In the genomic region with DNA sequence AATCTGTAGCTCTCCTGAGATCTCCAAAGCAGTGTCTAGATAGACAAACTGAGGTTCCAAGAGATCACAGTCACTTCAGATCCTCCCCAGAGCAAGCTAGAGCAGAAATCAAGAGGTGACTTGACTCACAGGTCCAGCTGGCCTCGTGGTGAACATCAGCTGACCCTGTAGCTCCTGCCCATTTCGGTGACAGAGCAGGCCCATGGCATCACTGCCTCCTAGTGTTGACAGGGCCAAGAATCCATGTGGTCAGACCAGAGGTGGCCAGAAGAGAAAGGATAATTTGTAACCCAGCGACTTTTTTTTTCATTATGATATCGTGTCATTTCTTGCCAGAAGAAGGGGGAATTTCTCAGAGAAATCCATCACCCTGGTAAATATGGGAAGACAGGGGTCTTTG, we compare ENCODE assay signal across 13 mouse cellular contexts. TPM values are rescaled to one million over a fixed set of nuclear protein-coding genes. Genes with fewer than 3 reads are reported as not detected.
DNase-seq lines count a peak whose midpoint lies in the region; ATAC-seq and TF ChIP-seq lines count a peak whose summit lies in the region.
"Had no signal": no experiment of that assay in that cellular context is flagged by ENCODE, and none has a peak within 500 bp of the region (broad histone marks: within the 10 kb centered on the region; RNA-seq: fewer than 3 reads in every experiment).

No protein-coding gene starts in this region.

- H3K9me3 ChIP-seq in hindbrain, postnatal 0 days (ENCODE audit: low read length), result no peaks in the 10 kb centered on the region
- no peaks in the 10 kb centered on the region for H3K9me3 ChIP-seq in hindbrain, embryonic 10.5 days
- no peaks in the 10 kb centered on the region for H3K9me3 ChIP-seq in liver, embryonic 14.5 days (ENCODE audit: control insufficient read depth, low read length)
- no peaks in the 10 kb centered on the region for H3K9me3 ChIP-seq in forebrain, embryonic 16.5 days (ENCODE audit: control insufficient read depth, low read length)
- H3K9me3 ChIP-seq: hindbrain, embryonic 12.5 days had no signal

- DNase-seq in hindbrain, postnatal 0 days (ENCODE audit: low spot score), result no peak
- no peak for DNase-seq in hindbrain, embryonic 10.5 days (ENCODE audit: low spot score)
- peak; percentile 23 for DNase-seq in urinary bladder, postnatal 14 days (ENCODE audit: low spot score)
- no peak for DNase-seq in urinary bladder, adult 2 months (ENCODE audit: low spot score)
- no peak for DNase-seq in liver, embryonic 14.5 days (ENCODE audit: low read depth in 3 of 3, low spot score in 3 of 3)
- DNase-seq in ovary, postnatal 10 days (ENCODE audit: low spot score), result no peak
- DNase-seq: cerebellum, postnatal 10 days; kidney, postnatal 14 days; lung, postnatal 10 days had no signal

- H3K4me3 ChIP-seq in hindbrain, postnatal 0 days (ENCODE audit: low read length), result no peak overlapping the region
- no peak overlapping the region for H3K4me3 ChIP-seq in hindbrain, embryonic 10.5 days
- H3K4me3 ChIP-seq in liver, embryonic 14.5 days (ENCODE audit: insufficient read depth in 1 of 2, low read depth in 2 of 2, low read length in 2 of 2), result no peak overlapping the region
- no peak overlapping the region for H3K4me3 ChIP-seq in forebrain, embryonic 16.5 days (replicated peaks; ENCODE audit: low read length)
- H3K4me3 ChIP-seq: hindbrain, embryonic 12.5 days had no signal

- no peak overlapping the region for H3K4me2 ChIP-seq in hindbrain, postnatal 0 days (ENCODE audit: low read depth, low read length)
- H3K4me2 ChIP-seq in liver, embryonic 14.5 days (ENCODE audit: low read depth), result no peak overlapping the region
- H3K4me2 ChIP-seq in forebrain, embryonic 16.5 days (ENCODE audit: low read length), result no peak overlapping the region
- H3K4me2 ChIP-seq: hindbrain, embryonic 12.5 days had no signal

- no peak overlapping the region for H3K9ac ChIP-seq in hindbrain, postnatal 0 days (replicated peaks; ENCODE audit: low read length)
- H3K9ac ChIP-seq in liver, embryonic 14.5 days (replicated peaks), result no peak overlapping the region
- H3K9ac ChIP-seq in forebrain, embryonic 16.5 days (replicated peaks; ENCODE audit: low read depth, low read length), result no peak overlapping the region
- H3K9ac ChIP-seq: hindbrain, embryonic 12.5 days had no signal

- no peak for ATAC-seq in hindbrain, postnatal 0 days
- ATAC-seq in liver, embryonic 14.5 days (ENCODE audit: insufficient read depth), result no peak
- no peak for ATAC-seq in forebrain, embryonic 16.5 days
- ATAC-seq: Patski had no signal

- no peaks in the 10 kb centered on the region for H3K27me3 ChIP-seq in hindbrain, postnatal 0 days (ENCODE audit: insufficient read depth, low read length)
- H3K27me3 ChIP-seq in hindbrain, embryonic 10.5 days (ENCODE audit: insufficient read depth, poor library complexity, severe bottlenecking), result no peaks in the 10 kb centered on the region
- H3K27me3 ChIP-seq in liver, embryonic 14.5 days (ENCODE audit: control insufficient read depth, insufficient read depth, low read length), result no peaks in the 10 kb centered on the region
- no peaks in the 10 kb centered on the region for H3K27me3 ChIP-seq in forebrain, embryonic 16.5 days (replicated peaks; ENCODE audit: control insufficient read depth, insufficient read depth, low read length)
- H3K27me3 ChIP-seq: hindbrain, embryonic 12.5 days; Patski had no signal

- no peak for TF ChIP-seq EP300 in liver, embryonic 14.5 days (IDR thresholded peaks at IDR 0.05; ENCODE audit: low read depth)

- TF ChIP-seq CTCF in hindbrain, postnatal 0 days (IDR thresholded peaks at IDR 0.05; ENCODE audit: low read depth), result peak; percentile 30
- TF ChIP-seq CTCF in liver, embryonic 14.5 days (IDR thresholded peaks at IDR 0.05; ENCODE audit: low read depth), result peak; percentile 41

- H3K36me3 ChIP-seq in hindbrain, postnatal 0 days (ENCODE audit: insufficient read depth, low read length), result no peaks in the 10 kb centered on the region
- H3K36me3 ChIP-seq in hindbrain, embryonic 10.5 days, result no peaks in the 10 kb centered on the region
- H3K36me3 ChIP-seq in liver, embryonic 14.5 days (replicated peaks; ENCODE audit: control insufficient read depth, insufficient read depth, low read depth), result no peaks in the 10 kb centered on the region
- H3K36me3 ChIP-seq in forebrain, embryonic 16.5 days (ENCODE audit: control insufficient read depth, insufficient read depth), result no peaks in the 10 kb centered on the region
- H3K36me3 ChIP-seq: hindbrain, embryonic 12.5 days had no signal

- WGBS in hindbrain, postnatal 0 days, result 80% methylated on average over 4 of the region's 4 CpGs
- WGBS in hindbrain, embryonic 10.5 days, result 77% methylated on average over 4 of the region's 4 CpGs
- WGBS in liver, embryonic 14.5 days (ENCODE audit: insufficient replicate concordance), result 15% methylated on average over 4 of the region's 4 CpGs
- 87% methylated on average over 4 of the region's 4 CpGs for WGBS in forebrain, embryonic 16.5 days

- no peak overlapping the region for H3K27ac ChIP-seq in hindbrain, postnatal 0 days
- no peak overlapping the region for H3K27ac ChIP-seq in hindbrain, embryonic 10.5 days
- no peak overlapping the region for H3K27ac ChIP-seq in liver, embryonic 14.5 days
- no peak overlapping the region for H3K27ac ChIP-seq in forebrain, embryonic 16.5 days (ENCODE audit: low read length)
- H3K27ac ChIP-seq: hindbrain, embryonic 12.5 days had no signal

- H3K4me1 ChIP-seq in hindbrain, postnatal 0 days (ENCODE audit: insufficient read depth, low read length), result no peaks in the 10 kb centered on the region
- peaks cover 17% of the 10 kb centered on the region for H3K4me1 ChIP-seq in hindbrain, embryonic 10.5 days (replicated peaks)
- H3K4me1 ChIP-seq in liver, embryonic 14.5 days (replicated peaks; ENCODE audit: control insufficient read depth in 2 of 2, insufficient read depth in 2 of 2, low read length in 1 of 2), result peaks cover 0 to 8% of the 10 kb centered on the region in 2 experiments; a peak in 2 of 4 replicates
- no peaks in the 10 kb centered on the region for H3K4me1 ChIP-seq in forebrain, embryonic 16.5 days (replicated peaks; ENCODE audit: control insufficient read depth, insufficient read depth, low read length)

RNA-seq across cellular contexts. Expression of gene Bcl2l14, which starts 30.2 kb away (rescaled TPM):
- 0.14 TPM in 1 of 2 replicates, not detected in the other for total RNA-seq in hindbrain, postnatal 0 days (2014; rRNA removed)
- polyA plus RNA-seq in hindbrain, postnatal 0 days (2015; fragmentation: Nextera tagmentation; extraction: Ambion mirVana), result 0.11 and 0.15 TPM in 2 replicates
- 0.31 and 0.42 TPM in 2 replicates for polyA plus RNA-seq in hindbrain, embryonic 10.5 days (2016; fragmentation: Nextera tagmentation; extraction: Ambion mirVana)
- polyA plus RNA-seq in urinary bladder, adult 2 months (2012; rRNA removed), result 7.1 and 12.1 TPM in 2 replicates
- polyA plus RNA-seq in liver, embryonic 14.5 days (2012; rRNA removed), result 0.03 and 0.08 TPM in 2 replicates
- 0.10 TPM in 1 of 2 replicates, not detected in the other for polyA plus RNA-seq in liver, embryonic 14.5 days (2014; fragmentation: Nextera tagmentation; extraction: Ambion mirVana)
- 0.11 TPM in 1 of 2 replicates, not detected in the other for polyA plus RNA-seq in forebrain, embryonic 16.5 days (2015; fragmentation: Nextera tagmentation; extraction: Ambion mirVana)
- total RNA-seq: left cerebral cortex, postnatal 25 days had no signal
- polyA plus RNA-seq: Patski had no signal
